Mouse (Mus musculus): ENCODE data around the gene Pip. TPM values are rescaled to one million over a fixed set of nuclear protein-coding genes. Genes with fewer than 3 reads are reported as not detected.

Pip gene
- total RNA-seq (2021): not detected
- long read RNA-seq: 0 reads

DNA sequence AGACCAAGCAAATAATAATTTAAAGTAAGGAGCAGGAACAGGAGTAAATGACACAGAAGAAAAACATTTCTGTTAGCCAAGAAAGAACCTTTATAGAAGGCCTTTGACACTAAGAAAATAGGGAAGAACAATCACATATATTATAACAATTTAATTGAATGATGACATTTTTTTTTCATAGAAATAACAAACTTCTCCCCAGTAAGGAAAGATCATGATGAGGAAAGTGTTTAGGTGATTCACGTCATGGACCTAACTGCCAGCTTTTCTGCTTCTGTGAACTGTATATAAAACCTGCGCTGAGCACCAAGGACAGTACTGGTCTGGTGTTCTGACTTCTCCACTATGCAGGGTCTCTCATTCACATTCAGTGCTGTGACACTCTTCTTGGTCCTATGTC is at the start of gene Pip:
Pip (plus strand) TSS at position 301 of the 400 bp plus-strand sequence.
- no peak for DNase-seq (ENCODE audit: low spot score in 2 of 2)

DNA sequence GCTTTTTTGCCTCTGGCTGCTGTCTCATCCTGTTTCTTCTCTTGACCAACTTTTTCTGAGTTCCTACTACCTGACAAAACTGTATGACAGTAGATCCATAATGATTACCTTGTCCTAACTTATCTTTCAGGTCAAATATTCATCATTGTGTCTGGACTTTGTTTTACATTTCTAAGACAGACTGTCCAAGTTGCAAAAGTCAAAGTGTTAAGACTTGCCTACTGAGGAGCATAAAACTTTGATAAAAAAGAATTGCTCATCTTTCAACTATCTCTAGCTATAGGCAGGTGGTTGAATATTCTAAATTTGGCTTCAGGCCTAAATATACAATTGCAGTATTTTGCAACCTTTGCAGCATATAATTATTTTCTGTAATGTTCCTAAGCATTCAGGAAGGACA is 23.2 kb upstream of the Pip start:
- DNase-seq (ENCODE audit: low spot score in 2 of 2): no peak

DNA sequence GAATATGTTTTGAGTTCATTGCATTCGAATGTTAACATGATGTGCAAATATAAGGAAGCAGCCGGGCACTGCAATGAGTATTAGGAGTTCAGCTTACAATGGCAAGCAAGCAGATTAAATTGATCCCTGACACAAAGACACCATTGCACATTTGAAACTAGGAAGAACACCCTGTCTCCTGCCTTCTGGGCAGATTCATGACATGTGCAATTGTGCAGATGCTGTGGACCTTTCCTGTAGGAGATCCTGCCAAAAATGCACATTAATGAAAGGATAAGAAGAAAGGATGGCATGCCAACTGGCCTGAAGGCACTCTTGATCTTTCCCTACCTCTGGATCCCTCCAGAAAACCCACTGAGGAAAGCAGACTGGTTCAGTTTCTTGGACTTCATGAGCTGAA is 17.8 kb upstream of the Pip start:
- DNase-seq (ENCODE audit: low spot score in 2 of 2): no peak

DNA sequence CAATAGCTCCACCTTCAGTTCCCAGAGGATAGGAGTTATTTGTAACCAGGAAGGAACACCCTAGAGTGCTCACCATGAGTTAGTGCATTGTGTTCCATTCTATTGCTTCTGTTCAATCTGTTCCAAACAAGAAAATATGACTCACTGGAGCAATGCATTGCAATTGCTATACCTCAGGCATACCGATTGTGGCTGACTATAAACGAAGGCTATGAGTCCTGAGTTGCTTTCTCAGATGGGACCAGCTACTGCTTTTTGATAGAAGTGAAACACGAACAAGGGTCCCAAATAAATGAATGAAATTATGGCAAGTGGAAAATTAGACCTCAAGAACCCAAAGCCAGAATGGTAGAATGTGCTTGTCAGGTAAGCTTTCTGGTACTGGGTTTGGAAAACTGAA is 5.4 kb downstream of the Pip start, which contains the start of gene Sval2:
Sval2 (plus strand) TSS at position 301 of the 400 bp plus-strand sequence.
- DNase-seq (ENCODE audit: low spot score in 2 of 2): no peak

DNA sequence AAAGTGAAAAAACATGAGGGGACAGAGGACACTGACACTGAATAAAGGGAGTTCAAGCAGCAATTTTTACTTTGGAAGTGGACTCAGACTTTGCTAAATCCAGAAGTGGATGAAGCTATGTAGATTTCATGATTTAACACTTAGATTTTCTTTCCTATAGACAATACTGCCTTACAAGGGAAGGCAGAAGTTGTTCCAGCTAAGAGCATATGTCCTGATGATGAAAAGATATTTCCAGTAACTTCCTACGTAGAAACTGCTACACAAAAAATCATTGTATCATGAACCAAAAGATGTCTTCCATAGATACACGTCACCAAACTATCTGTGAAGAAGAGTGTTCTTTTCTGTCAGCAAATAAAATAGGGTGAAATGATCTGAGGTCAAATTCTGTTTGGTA is 16.7 kb downstream of the Pip start:
- no peak for DNase-seq (ENCODE audit: low spot score in 2 of 2)

Other genes with a start within 250 kb of the Pip start
- gene Ephb6, start 242.1 kb upstream of the Pip start, total RNA-seq (2021): 10 to 100 TPM; 68.2 to 70.3 TPM
- gene Trpv6, start 211.1 kb upstream of the Pip start, total RNA-seq (2021): 1 to 10 TPM in 1 of 2 experiments, under 1 TPM in 1; 0.67 to 1.4 TPM
- not detected for gene Trpv5, start 166.8 kb upstream of the Pip start, total RNA-seq (2021)
- gene Llcfc1, start 163.1 kb upstream of the Pip start, total RNA-seq (2021): not detected
- not detected for gene Kel, start 143.2 kb upstream of the Pip start, total RNA-seq (2021)
- gene Olfr459, start 72.4 kb upstream of the Pip start, total RNA-seq (2021): not detected
- gene Sval2, start 5.5 kb downstream of the Pip start, total RNA-seq (2021): not detected
- gene Sval1, start 104.1 kb downstream of the Pip start, total RNA-seq (2021): not detected
- not detected for gene Sval3, start 120.6 kb downstream of the Pip start, total RNA-seq (2021)
- not detected for gene Sva, start 190.9 kb downstream of the Pip start, total RNA-seq (2021)